Comparison of ENCODE assay signal across 8 mouse cellular contexts in genomic region chr5:143112281-143113246, GRCm38 (mm10). TPM values are rescaled to one million over a fixed set of nuclear protein-coding genes. Genes with fewer than 3 reads are reported as not detected.
DNase-seq lines count a peak whose midpoint lies in the region; ATAC-seq and TF ChIP-seq lines count a peak whose summit lies in the region.

TSS of gene Rnf216 (minus strand) at chr5:143112994.

- TF ChIP-seq CTCF in kidney, adult 2 months (conservative IDR thresholded peaks at IDR 0.05; ENCODE audit: insufficient read depth, insufficient read length, low read depth, low read length) = peak; percentile 78
- peak; percentile 54; the same call in 1 of the 2 replicates for TF ChIP-seq CTCF in spleen, adult 2 months (IDR thresholded peaks at IDR 0.05; ENCODE audit: extremely low read depth, insufficient read depth, insufficient read length, insufficient replicate concordance)

- 0 out of 2 replicates have a peak, but pooled peaks cover 4% of the 10 kb centered on the region for H3K36me3 ChIP-seq in embryonic facial prominence, embryonic 13.5 days
- H3K36me3 ChIP-seq in kidney, adult 2 months (ENCODE audit: control insufficient read depth, insufficient read depth, low read length) = no peaks in the 10 kb centered on the region; the same call in 1 of the 2 replicates
- peaks cover 4% of the 10 kb centered on the region; the same call in 1 of the 2 replicates for H3K36me3 ChIP-seq in limb, embryonic 12.5 days
- H3K36me3 ChIP-seq in midbrain, embryonic 15.5 days (replicated peaks) = no peaks in the 10 kb centered on the region
- H3K36me3 ChIP-seq in spleen, adult 2 months (ENCODE audit: control insufficient read depth, insufficient read depth, low read length) = no peaks in the 10 kb centered on the region; the same call in 1 of the 2 replicates

- peak within 1 kb of the TSS; percentile 83 for H3K4me3 ChIP-seq in embryonic facial prominence, embryonic 13.5 days
- H3K4me3 ChIP-seq in kidney, adult 2 months (ENCODE audit: insufficient read depth, low read depth, low read length) = peak within 1 kb of the TSS; percentile 79
- H3K4me3 ChIP-seq in limb, embryonic 12.5 days (replicated peaks) = peak within 1 kb of the TSS; percentile 91
- H3K4me3 ChIP-seq in midbrain, embryonic 15.5 days = peak within 1 kb of the TSS; percentile 73
- H3K4me3 ChIP-seq in spleen, adult 2 months (ENCODE audit: extremely low read depth, insufficient read depth, insufficient read length) = peak within 1 kb of the TSS; percentile 75

- H3K9ac ChIP-seq in embryonic facial prominence, embryonic 13.5 days = peak within 1 kb of the TSS; percentile 92
- peak within 1 kb of the TSS; percentile 94 for H3K9ac ChIP-seq in limb, embryonic 12.5 days (replicated peaks)
- peak within 1 kb of the TSS; percentile 66 for H3K9ac ChIP-seq in midbrain, embryonic 15.5 days

- no peak for TF ChIP-seq POLR2A in kidney, adult 2 months (IDR thresholded peaks at IDR 0.05; ENCODE audit: low read depth, low read length)
- peak; percentile 59 for TF ChIP-seq POLR2A in spleen, adult 2 months (IDR thresholded peaks at IDR 0.05; ENCODE audit: low read depth, low read length)

- peak within 1 kb of the TSS; percentile 82 for H3K4me2 ChIP-seq in embryonic facial prominence, embryonic 13.5 days
- peak within 1 kb of the TSS; percentile 88 for H3K4me2 ChIP-seq in limb, embryonic 12.5 days
- H3K4me2 ChIP-seq in midbrain, embryonic 15.5 days = peak within 1 kb of the TSS; percentile 86

- H3K4me1 ChIP-seq in embryonic facial prominence, embryonic 13.5 days = peaks cover 14% of the 10 kb centered on the region
- peaks cover 4% of the 10 kb centered on the region; the same call in 1 of the 2 replicates for H3K4me1 ChIP-seq in kidney, adult 2 months (ENCODE audit: control insufficient read depth, insufficient read depth, low read length)
- H3K4me1 ChIP-seq in limb, embryonic 12.5 days (replicated peaks) = peaks cover 12% of the 10 kb centered on the region
- peaks cover 17% of the 10 kb centered on the region for H3K4me1 ChIP-seq in midbrain, embryonic 15.5 days
- H3K4me1 ChIP-seq in spleen, adult 2 months (ENCODE audit: control insufficient read depth, insufficient read depth, insufficient read length) = peaks cover 7% of the 10 kb centered on the region; the same call in 1 of the 2 replicates

- WGBS in embryonic facial prominence, embryonic 13.5 days = 1% methylated on average over 90 of the region's 110 CpGs
- 2% methylated on average over 104 of the region's 110 CpGs for WGBS in kidney, adult 2 months
- WGBS in limb, embryonic 12.5 days = 1% methylated on average over 104 of the region's 110 CpGs
- under 1% methylated on average over 91 of the region's 110 CpGs for WGBS in midbrain, embryonic 15.5 days
- WGBS in spleen, adult 2 months = 1% methylated on average over 104 of the region's 110 CpGs

- H3K9me3 ChIP-seq in embryonic facial prominence, embryonic 13.5 days = no peaks in the 10 kb centered on the region
- H3K9me3 ChIP-seq in limb, embryonic 12.5 days = peaks cover 1% of the 10 kb centered on the region; the same call in 1 of the 2 replicates
- no peaks in the 10 kb centered on the region for H3K9me3 ChIP-seq in midbrain, embryonic 15.5 days

- H3K27me3 ChIP-seq in embryonic facial prominence, embryonic 13.5 days = no peaks in the 10 kb centered on the region
- H3K27me3 ChIP-seq in kidney, adult 2 months (replicated peaks; ENCODE audit: control insufficient read depth, insufficient read depth, low read length) = no peaks in the 10 kb centered on the region
- H3K27me3 ChIP-seq in limb, embryonic 12.5 days = no peaks in the 10 kb centered on the region
- H3K27me3 ChIP-seq in midbrain, embryonic 15.5 days (replicated peaks) = no peaks in the 10 kb centered on the region
- no peaks in the 10 kb centered on the region for H3K27me3 ChIP-seq in spleen, adult 2 months (ENCODE audit: control insufficient read depth, insufficient read depth, low read length)

- DNase-seq in 3134 (ENCODE audit: extremely low read depth, insufficient read length, low spot score) = peak; percentile 88
- peak; percentile 96 for DNase-seq in adrenal gland, postnatal 36 days
- peak; percentile 95 to 96 for DNase-seq in heart, adult 18-20 months
- peak; percentile 96 for DNase-seq in kidney, adult 2 months
- peak; percentile 88 to 89 for DNase-seq in spleen, adult 2 months (ENCODE audit: low read depth in 1 of 2, low spot score in 2 of 2)

- ATAC-seq in embryonic facial prominence, embryonic 13.5 days (ENCODE audit: insufficient number of reproducible peaks, insufficient read depth, low FRiP score, low TSS enrichment, low read depth) = peak; percentile 86
- peak; percentile 94 for ATAC-seq in limb, embryonic 12.5 days (ENCODE audit: insufficient number of reproducible peaks, insufficient read depth, low FRiP score, low TSS enrichment, low read depth)
- ATAC-seq in midbrain, embryonic 15.5 days (replicated peaks) = peak; percentile 97

- H3K27ac ChIP-seq in embryonic facial prominence, embryonic 13.5 days = peak within 1 kb of the TSS; percentile 93
- H3K27ac ChIP-seq in kidney, adult 2 months (ENCODE audit: insufficient read depth, low read depth, low read length) = peak within 1 kb of the TSS; percentile 60
- peak within 1 kb of the TSS; percentile 94 for H3K27ac ChIP-seq in limb, embryonic 12.5 days
- H3K27ac ChIP-seq in midbrain, embryonic 15.5 days = peak within 1 kb of the TSS; percentile 82
- peak within 1 kb of the TSS; percentile 83 for H3K27ac ChIP-seq in spleen, adult 2 months (ENCODE audit: insufficient read depth, low read length)

RNA-seq across cellular contexts. Expression of gene Rnf216, which starts in this region (rescaled TPM):
- 10 to 100 TPM; 38.4 to 48.7 TPM for total RNA-seq in adrenal gland, postnatal 36 days (2021)
- 51.1 and 51.3 TPM in 2 replicates for polyA plus RNA-seq in embryonic facial prominence, embryonic 13.5 days (2015; fragmentation: Nextera tagmentation; extraction: Ambion mirVana)
- 10 to 100 TPM; 23.3 to 25.7 TPM for total RNA-seq in heart, adult 18-20 months (2021)
- polyA plus RNA-seq in kidney, adult 2 months (2012; rRNA removed) = 22.7 and 23.5 TPM in 2 replicates
- 58.2 and 60.1 TPM in 2 replicates for polyA plus RNA-seq in limb, embryonic 12.5 days (2016; fragmentation: Nextera tagmentation; extraction: Ambion mirVana)
- polyA plus RNA-seq in midbrain, embryonic 15.5 days (2015; fragmentation: Nextera tagmentation; extraction: Ambion mirVana) = 30.6 and 33.6 TPM in 2 replicates
- 25.9 and 32.4 TPM in 2 replicates for polyA plus RNA-seq in spleen, adult 2 months (2012; rRNA removed)

Comparison
In these comparisons a context has a peak if more than half of its experiments do, and no peak if none do; other contexts are left out.
1. Peak in every context shown above with its lines: DNase-seq, ATAC-seq, H3K4me3 ChIP-seq and H3K27ac ChIP-seq.